Mouse (Mus musculus) embryonic facial prominence, embryonic 10.5 days (tissue): Measurements from ENCODE around the gene Zfp617. TPM values are rescaled to one million over a fixed set of nuclear protein-coding genes. Genes with fewer than 3 reads are reported as not detected.
"Not testable (repeated sequence)": the region's sequence is repeated elsewhere in the genome, so short reads cannot be mapped to it uniquely, and the experiment has no call there.

Experiments
- DNase-seq: peaks from one replicate; pipeline ENCODE4 v3.0.0-alpha.2; 2017; ENCODE audit warnings: low spot score
- H3K27ac ChIP-seq: fragments of 300-500 bp; sonication (generic); replicated peaks from 2 replicates; pipeline ENCODE4 v1.5.1; 2016; ENCODE audit warnings: mild to moderate bottlenecking
- H3K27me3 ChIP-seq: fragments of 300-500 bp; sonication (generic); replicated peaks from 2 replicates; pipeline ENCODE4 v1.6.1; 2016; ENCODE audit warnings: low read depth, mild to moderate bottlenecking; ENCODE audit not compliant: poor library complexity, severe bottlenecking
- H3K36me3 ChIP-seq: fragments of 300-500 bp; sonication (generic); replicated peaks from 2 replicates; pipeline ENCODE4 v1.6.1; 2016; ENCODE audit warnings: mild to moderate bottlenecking, moderate library complexity
- H3K4me1 ChIP-seq: fragments of 300-500 bp; sonication (generic); 2 replicates; pipeline ENCODE4 v1.6.1; 2016
- H3K4me3 ChIP-seq: fragments of 300-500 bp; sonication (generic); 2 replicates; pipeline ENCODE4 v1.5.1; 2016; ENCODE audit warnings: mild to moderate bottlenecking, moderate library complexity
- H3K9me3 ChIP-seq: fragments of 300-500 bp; sonication (generic); 2 replicates; pipeline ENCODE4 v1.6.1; 2016; ENCODE audit warnings: mild to moderate bottlenecking
- WGBS: fragments of 180-500 bp; shearing (Covaris S2); methylation state at CpG from one replicate; pipeline ENCODE4 v1.1.7; 2016; 5-methylcytosine and 5-hydroxymethylcytosine counted together
- polyA plus RNA-seq: library from polyadenylated mRNA; unstranded; fragments of >200 nt; fragmentation: Nextera tagmentation; extraction: Ambion mirVana; gene quantifications from 2 replicates; pipeline ENCODE4 v1.2.1, GENCODE M21; 2016

Zfp617 gene
- 33.0 and 33.1 TPM in 2 replicates for polyA plus RNA-seq

DNA sequence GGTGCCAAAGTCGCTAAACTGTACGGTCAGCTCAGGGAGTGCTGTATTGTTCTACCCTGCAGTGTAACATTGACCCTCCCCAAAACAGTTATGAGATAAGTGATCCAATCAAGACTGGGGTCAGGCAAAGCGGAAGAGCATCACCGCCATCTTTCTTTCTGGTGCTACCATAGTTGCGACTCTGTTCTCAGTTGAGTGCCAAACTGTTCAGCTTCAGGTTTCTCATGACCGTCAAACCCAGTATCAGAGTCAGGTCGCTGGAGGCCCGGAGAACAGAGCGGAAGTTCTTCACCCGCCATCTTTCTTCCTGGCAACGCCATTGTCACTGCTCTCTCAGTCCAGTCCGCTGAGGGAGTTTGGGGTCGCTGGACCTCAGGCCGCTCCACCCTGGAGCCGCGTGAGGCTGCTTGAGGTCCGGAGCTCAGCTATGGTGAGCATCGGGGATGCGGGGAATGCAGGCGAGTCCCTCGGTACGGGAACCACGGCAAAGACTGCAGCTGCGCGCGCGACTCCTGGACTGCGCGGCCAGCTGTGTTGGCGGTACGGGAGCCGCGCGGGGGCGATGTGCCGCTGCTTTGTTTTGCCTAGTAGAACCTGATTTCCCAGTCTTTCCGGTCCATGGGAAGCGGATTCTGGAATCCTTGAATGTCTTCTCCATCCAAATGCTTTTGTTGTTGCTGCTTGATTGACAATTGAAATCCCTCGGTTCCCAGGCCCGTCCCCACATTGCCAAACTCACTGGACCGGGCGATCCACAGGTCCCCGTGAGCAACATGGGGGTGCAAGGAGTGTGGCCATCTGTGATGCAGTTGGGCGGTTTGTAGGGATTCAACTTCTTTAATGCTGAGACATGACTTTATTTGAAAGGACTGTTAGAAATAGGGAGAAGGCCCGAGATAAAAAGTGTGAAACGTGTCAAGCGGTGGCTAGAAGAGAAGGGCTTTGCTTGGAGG is at the start of gene Zfp617, which contains the start of gene Zfp882:
Gene Zfp617 (plus strand): TSS at position 327 of the 953 bp plus-strand sequence.
Gene Zfp882 (plus strand): TSS at position 300 of the 953 bp plus-strand sequence.
- Histone ChIP-seq H3K4me3 (peak within 1 kb of the TSS; percentile 77), H3K4me1 (peaks cover 4% of the 10 kb centered on the region; the same call in 1 of the 2 replicates), H3K27me3 (no peaks in the 10 kb centered on the region), H3K36me3 (peaks cover 9% of the 10 kb centered on the region), H3K9me3 (no peaks in the 10 kb centered on the region), H3K27ac (peak within 1 kb of the TSS; percentile 99)
- DNase-seq, result peak; percentile 89
- WGBS, result 5% methylated on average over 47 of the region's 47 CpGs

DNA sequence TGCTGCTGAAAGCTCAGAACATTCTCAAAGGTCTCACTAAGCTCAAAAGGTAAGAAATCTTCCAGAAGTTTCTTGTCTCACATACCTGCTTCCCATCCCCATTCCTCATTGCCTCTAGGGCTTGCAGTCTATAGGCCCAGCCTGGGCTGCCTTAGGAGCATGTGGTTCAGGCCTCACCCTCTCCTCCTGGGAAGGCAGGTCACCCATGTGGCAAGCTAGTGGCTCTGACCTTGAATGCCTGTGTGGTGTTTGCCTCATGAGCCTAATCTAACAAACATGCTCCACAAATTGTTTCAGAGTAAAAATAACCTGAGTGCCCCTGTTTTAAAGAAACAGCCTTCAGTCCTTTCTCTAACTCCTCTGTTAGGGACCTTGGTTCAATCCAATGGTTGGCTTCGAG is 46.9 kb upstream of the Zfp617 start:
- not testable (repeated sequence) for H3K27me3 ChIP-seq, DNase-seq, H3K36me3 ChIP-seq, H3K4me3 ChIP-seq, H3K27ac ChIP-seq, H3K4me1 ChIP-seq, H3K9me3 ChIP-seq
- WGBS, result 65% methylated on average over 1 of the region's 1 CpGs

DNA sequence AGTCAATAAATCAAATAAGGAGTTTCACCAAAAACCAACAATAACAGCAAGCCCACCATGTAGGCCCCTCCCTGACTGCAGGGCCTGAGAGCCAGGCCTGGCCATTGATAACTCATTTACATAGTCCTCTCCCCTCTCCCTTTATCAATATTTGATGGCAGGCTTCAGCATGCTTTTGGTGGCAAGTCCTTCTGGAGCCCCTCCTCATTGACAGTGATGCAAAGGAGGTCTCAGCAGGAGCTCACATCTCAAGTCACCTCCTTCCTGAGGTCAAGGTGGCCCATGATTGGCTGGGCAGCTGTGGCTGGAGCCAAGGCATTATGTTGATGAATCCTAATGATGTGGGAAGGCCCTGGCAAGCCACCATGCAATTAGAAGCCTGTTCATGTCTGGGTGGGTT is 46.4 kb upstream of the Zfp617 start:
- H3K27me3 ChIP-seq, DNase-seq, H3K4me1 ChIP-seq, H3K36me3 ChIP-seq, H3K9me3 ChIP-seq, H3K4me3 ChIP-seq, H3K27ac ChIP-seq: not testable (repeated sequence)

DNA sequence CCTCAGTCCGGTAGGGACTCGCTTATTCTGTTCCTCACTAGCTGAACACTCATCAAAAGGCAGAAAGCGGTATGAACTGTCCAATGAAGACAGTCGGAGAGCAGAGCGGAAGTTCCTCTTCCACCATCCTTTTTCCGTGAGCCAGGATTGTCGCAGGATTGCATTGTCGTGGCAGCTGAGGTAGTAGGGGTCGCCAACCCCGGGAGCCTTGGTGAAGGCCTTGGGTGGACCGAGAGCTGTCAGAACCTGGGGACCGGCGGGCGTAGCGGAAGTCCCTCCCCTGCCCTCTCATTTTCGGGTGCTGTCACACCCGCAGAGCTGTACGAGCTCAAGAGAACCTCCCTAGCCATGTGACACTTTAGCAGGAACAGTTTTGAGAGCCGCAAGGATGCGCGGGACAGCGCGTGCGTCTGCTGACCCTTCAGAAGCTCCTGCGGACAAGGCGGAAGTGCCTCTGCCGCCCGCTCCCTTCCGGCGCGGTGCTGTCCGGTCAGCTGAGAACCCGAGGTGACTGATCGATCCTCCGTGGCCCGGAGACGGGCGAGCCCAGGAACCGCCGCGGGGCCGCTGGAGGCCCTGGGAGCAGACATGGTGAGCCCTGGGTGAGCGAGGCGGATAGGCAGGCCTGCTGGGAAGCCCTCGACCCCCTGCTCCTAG is 26.7 kb upstream of the Zfp617 start, which contains the start of gene Zfp709:
Gene Zfp709 (plus strand): TSS at position 402 of the 657 bp plus-strand sequence.
- Histone ChIP-seq H3K9me3 (peaks cover 23% of the 10 kb centered on the region), H3K27ac (peak within 1 kb of the TSS; percentile 91), H3K4me1 (peaks cover 10% of the 10 kb centered on the region), H3K27me3 (peaks cover 7% of the 10 kb centered on the region), H3K4me3 (peak within 1 kb of the TSS; percentile 83), H3K36me3 (peaks cover 24% of the 10 kb centered on the region)
- DNase-seq, result peak; percentile 75
- 7% methylated on average over 45 of the region's 45 CpGs for WGBS

DNA sequence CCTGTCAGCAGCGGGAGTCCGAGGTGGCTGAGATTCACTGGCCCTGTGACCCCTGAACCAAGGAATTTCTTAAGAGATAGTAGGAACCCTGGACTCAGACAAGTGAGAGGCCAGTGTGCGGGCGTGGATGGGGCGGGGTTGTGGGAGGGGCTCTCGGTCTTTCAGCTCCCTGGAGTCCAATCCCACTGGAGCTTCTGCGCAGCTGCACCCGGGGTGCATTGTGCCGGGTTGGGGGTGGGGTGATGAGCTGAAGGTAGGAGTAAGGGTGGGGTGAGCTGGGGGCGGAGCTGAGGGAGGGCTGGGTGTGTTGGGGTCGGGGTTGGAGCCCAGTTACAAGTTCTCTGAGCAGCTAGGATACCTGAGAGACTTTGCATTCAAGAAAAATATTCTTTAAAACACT is 7.8 kb upstream of the Zfp617 start:
- not testable (repeated sequence) for H3K9me3 ChIP-seq, H3K36me3 ChIP-seq, H3K4me1 ChIP-seq, DNase-seq, H3K4me3 ChIP-seq, H3K27me3 ChIP-seq, H3K27ac ChIP-seq
- WGBS, result 43% methylated on average over 11 of the region's 11 CpGs

DNA sequence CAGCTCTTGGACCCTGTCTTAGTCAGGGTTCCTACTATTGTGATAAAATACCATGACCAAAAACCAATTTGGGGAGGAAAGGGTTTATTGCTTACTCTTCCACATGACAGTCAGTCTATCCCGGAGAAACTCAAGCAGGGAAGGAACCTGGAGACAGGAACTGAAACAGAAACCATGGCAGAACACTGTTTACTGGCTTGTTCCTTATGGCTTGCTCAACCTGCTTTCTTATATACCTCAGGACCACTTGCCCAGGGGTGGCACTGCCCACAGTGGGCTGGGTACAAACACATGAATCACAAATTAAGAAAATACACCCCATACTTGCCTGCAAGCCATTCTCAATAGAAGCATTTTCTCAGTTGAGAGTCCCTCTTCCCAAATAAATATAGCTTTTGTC is 5.4 kb upstream of the Zfp617 start:
- DNase-seq, H3K4me1 ChIP-seq, H3K9me3 ChIP-seq, H3K36me3 ChIP-seq, H3K27me3 ChIP-seq, H3K4me3 ChIP-seq, H3K27ac ChIP-seq: not testable (repeated sequence)
- WGBS, result 83% methylated on average over 1 of the region's 1 CpGs

DNA sequence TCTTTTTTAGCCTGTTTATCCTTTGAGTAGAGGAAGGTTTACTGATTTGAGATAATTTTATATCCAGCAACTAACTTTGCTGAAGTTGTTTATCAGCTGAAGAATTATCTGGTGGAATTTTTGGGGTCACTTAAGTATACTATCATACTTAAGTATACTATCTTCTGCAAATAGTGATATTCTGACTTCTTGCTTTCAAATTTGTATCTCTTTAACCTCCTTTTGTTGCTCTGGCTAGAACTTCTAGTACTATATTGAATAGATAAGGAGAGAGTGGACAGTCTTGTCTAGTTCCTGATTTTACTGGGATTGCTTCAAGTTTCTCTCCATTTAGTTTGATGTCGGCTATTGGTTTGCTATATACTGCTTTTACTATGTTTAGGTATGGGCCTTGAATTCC is 1.6 kb upstream of the Zfp617 start:
- Histone ChIP-seq H3K27me3 (no peaks in the 10 kb centered on the region), H3K4me1 (peaks cover 4% of the 10 kb centered on the region; the same call in 1 of the 2 replicates), H3K36me3 (no peaks in the 10 kb centered on the region), H3K27ac (no peak overlapping the region), H3K4me3 (no peak overlapping the region), H3K9me3 (no peaks in the 10 kb centered on the region; the same call in 1 of the 2 replicates)
- DNase-seq, result no peak
- 98% methylated on average over 1 of the region's 1 CpGs for WGBS

DNA sequence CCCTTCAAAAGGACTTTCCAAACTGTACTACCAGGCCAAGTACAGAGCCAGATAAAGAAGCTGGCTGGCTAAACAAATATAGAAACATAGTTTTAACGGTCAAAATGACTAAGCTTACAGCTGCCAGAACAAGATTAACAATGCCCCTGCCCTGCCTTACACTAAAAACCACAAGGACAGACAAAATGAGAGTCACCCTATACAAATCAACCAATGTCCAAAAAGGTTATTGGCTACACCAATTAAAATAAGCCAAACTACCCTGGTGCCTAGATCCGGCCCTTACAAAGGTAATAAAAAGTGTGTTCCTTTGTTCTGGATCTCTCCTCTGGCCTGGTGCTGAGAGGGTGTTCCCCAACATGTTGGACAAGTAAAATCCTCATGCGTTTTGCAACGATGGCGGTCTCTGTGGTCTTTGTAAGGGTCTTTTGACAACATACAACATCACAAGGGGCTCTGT is 607 bp upstream of the Zfp617 start:
- Histone ChIP-seq H3K9me3 (no peaks in the 10 kb centered on the region), H3K27me3 (no peaks in the 10 kb centered on the region), H3K4me1 (peaks cover 4% of the 10 kb centered on the region; the same call in 1 of the 2 replicates), H3K4me3 (peak overlapping the region; percentile 77), H3K36me3 (peaks cover 3% of the 10 kb centered on the region; the same call in 1 of the 2 replicates), H3K27ac (peak overlapping the region; percentile 99)
- no peak for DNase-seq
- WGBS, result 95% methylated on average over 5 of the region's 5 CpGs

DNA sequence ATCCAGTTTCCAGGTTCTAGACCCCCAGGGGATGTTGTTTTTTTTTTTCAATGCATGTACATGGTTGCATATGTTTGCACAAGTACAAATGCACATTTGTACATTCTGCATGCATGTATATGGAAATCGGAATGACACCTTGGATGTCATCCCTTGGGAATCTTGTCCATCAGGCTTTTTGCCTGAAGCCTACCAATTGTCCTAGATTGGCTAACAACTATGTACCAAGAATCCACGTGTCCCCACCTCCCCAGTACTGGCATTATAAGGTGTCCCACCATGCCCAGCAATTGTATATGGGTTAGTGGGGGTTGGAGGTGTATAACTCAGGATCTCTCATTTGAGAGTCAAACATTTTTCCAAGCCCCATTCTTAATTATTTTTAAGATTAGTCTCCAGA is 3.9 kb downstream of the Zfp617 start:
- peaks cover 43% of the 10 kb centered on the region for H3K36me3 ChIP-seq
- no peak for DNase-seq
- peaks cover 4% of the 10 kb centered on the region; the same call in 1 of the 2 replicates for H3K4me1 ChIP-seq
- H3K27me3 ChIP-seq, result no peaks in the 10 kb centered on the region
- H3K4me3 ChIP-seq, result no peak overlapping the region
- WGBS, result 81% methylated on average over 2 of the region's 2 CpGs
- 0 out of 2 replicates have a peak, but pooled peaks cover 2% of the 10 kb centered on the region for H3K9me3 ChIP-seq
- H3K27ac ChIP-seq, result no peak overlapping the region

DNA sequence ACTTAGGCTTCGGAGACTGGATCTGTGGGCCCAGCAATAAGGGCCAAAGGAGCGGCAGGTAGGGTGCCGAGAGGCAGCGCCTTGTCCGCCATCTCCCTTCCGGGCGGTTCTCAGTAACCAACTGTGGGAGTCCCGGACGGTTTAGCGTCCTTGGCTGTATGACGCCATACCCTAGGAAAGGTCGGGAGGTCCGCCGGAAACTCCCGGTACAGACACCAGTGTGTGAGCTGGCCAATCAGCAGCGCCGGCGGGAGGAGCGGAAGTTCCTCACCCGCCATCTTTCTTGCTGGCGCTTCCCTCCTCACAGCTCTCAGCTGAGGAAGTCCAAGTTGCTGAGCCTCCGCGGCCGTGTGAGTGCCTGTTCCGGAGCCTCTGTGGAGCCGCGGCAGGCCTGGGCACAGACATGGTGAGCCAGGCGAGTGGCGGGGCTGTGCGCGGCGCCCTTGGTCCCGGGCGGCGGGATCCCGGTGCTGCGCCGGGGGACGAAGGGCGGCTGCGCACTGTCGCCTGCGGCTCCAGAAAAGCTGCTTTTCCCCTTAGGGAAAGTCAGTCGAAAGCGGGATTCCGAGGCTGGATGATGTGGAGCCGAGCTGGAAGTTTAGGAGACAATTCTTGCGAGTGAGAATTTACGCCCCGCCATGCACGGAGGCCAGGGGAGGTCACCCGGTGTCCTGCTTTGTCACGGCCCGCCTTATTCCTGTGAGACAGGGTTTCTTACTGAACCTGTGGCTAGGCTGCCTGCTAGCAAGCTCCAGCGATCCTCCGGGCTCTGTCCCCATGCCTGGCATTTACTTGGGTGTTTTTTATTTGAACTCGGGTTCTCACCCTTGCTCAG is 14.3 kb downstream of the Zfp617 start:
- peak; percentile 96 for DNase-seq
- H3K9me3 ChIP-seq, result no peaks in the 10 kb centered on the region
- peaks cover 39% of the 10 kb centered on the region for H3K36me3 ChIP-seq
- peak overlapping the region; percentile 96 for H3K27ac ChIP-seq
- no peaks in the 10 kb centered on the region for H3K27me3 ChIP-seq
- H3K4me3 ChIP-seq, result peak overlapping the region; percentile 70
- WGBS, result under 1% methylated on average over 57 of the region's 57 CpGs
- peaks cover 6% of the 10 kb centered on the region for H3K4me1 ChIP-seq

DNA sequence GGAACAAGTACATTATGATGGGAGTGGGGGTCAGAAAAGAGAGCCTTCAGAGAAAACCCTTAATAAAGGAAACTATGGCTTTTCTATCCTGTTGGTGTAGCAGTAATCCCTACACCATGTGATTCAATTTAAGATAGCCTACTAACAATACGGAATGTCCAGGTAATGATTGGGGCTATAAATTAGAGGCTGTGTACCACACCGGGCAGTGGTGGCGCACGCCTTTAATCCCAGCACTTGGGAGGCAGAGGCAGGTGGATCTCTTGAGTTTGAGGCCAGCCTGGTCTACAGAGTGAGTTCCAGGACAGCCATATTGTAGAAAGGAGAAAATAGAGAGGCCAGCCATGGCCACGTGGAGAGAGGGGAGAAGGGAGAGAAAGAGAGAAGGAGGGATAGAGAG is 17.4 kb downstream of the Zfp617 start:
- peaks cover 56% of the 10 kb centered on the region for H3K36me3 ChIP-seq
- no peak overlapping the region for H3K27ac ChIP-seq
- WGBS, result 96% methylated on average over 5 of the region's 5 CpGs
- H3K4me3 ChIP-seq, result no peak overlapping the region
- no peaks in the 10 kb centered on the region for H3K9me3 ChIP-seq
- no peak for DNase-seq
- H3K4me1 ChIP-seq, result peaks cover 6% of the 10 kb centered on the region
- H3K27me3 ChIP-seq, result no peaks in the 10 kb centered on the region

DNA sequence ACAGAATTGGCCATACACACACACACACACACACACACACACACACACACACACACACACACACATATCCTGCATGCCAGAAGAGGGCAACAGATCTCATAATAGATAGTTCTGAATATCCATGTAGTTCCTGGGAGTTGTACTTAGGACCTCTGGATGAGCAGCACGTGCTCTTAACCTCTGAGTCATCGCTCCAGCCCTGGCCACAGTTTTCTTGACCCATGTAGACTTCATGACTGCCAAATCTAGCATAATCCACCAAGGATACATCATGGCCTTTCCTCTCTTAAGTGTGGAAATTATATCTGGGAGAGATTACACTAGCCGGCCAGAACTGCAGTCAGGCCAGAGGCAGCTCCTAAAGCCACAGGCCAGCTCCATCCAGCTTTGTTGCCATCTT is 18.1 kb downstream of the Zfp617 start:
- Histone ChIP-seq H3K9me3 (peaks cover 3% of the 10 kb centered on the region; the same call in 1 of the 2 replicates), H3K4me1 (peaks cover 6% of the 10 kb centered on the region), H3K27me3 (no peaks in the 10 kb centered on the region), H3K4me3 (no peak overlapping the region), H3K36me3 (peaks cover 63% of the 10 kb centered on the region), H3K27ac (no peak overlapping the region)
- no peak for DNase-seq
- WGBS, result 97% methylated on average over 3 of the region's 3 CpGs
